Mouse (Mus musculus) brain, embryonic 14.5 days (tissue): Measurements from ENCODE around the gene Ptcd1.

Experiments used
- CTCF ChIP-seq: fragments of 200-500 bp; IDR thresholded peaks from 2 replicates; pipeline ENCODE4 v1.5.1; 2012; ENCODE audit warnings: inconsistent platforms, mild to moderate bottlenecking, moderate library complexity, borderline replicate concordance; ENCODE audit not compliant: insufficient read depth, insufficient read length; ENCODE audit errors: extremely low read depth
- POLR2A ChIP-seq: fragments of 200-500 bp; IDR thresholded peaks from 2 replicates; pipeline ENCODE4 v1.6.1; 2012; ENCODE audit warnings: mild to moderate bottlenecking, inconsistent platforms, borderline replicate concordance; ENCODE audit not compliant: poor library complexity, insufficient read depth, insufficient read length, severe bottlenecking; ENCODE audit errors: extremely low read depth

- TF ChIP-seq CTCF (peak; percentile 61), POLR2A (no peak)
Measured at GRCm38 (mm10) chr5:145116916-145117315, 50.0 kb downstream of the Ptcd1 start.
